Mouse (Mus musculus) liver, embryonic 14.5 days (tissue): ENCODE measurements around the gene Tbc1d10a. TPM values are rescaled to one million over a fixed set of nuclear protein-coding genes. Genes with fewer than 3 reads are reported as not detected.

ENCODE experiments used
- ATAC-seq: fragments of 200-750 bp; cut with Nextera tagmentation; 2 replicates; pipeline ENCODE4 v1.8.0; 2017; ENCODE audit warnings: moderate number of reproducible peaks, mild to moderate bottlenecking, moderate library complexity; ENCODE audit not compliant: insufficient read depth
- DNase-seq, 3 experiments: peaks; one replicate each; pipeline ENCODE4 v3.0.0-alpha.2; 2012 to 2013; ENCODE audit warnings: low read depth in 3 of 3, low spot score in 3 of 3
- H3K27ac ChIP-seq: fragments of 300-500 bp; sonication (generic); 2 replicates; pipeline ENCODE4 v1.5.1; 2014; ENCODE audit warnings: moderate library complexity, mild to moderate bottlenecking, control low read depth, inconsistent platforms
- H3K27me3 ChIP-seq: fragments of 300-500 bp; sonication (generic); 2 replicates; pipeline ENCODE4 v1.6.1; 2014; ENCODE audit warnings: mild to moderate bottlenecking, low read length, moderate library complexity; ENCODE audit not compliant: control insufficient read depth, insufficient read depth
- H3K36me3 ChIP-seq: fragments of 300-500 bp; sonication (generic); replicated peaks from 2 replicates; pipeline ENCODE4 v1.6.1; 2014; ENCODE audit warnings: low read depth; ENCODE audit not compliant: control insufficient read depth, insufficient read depth
- H3K4me1 ChIP-seq, 2 experiments: fragments of 200-500 bp in 1 of 2; fragments of 300-500 bp in 1 of 2; sonication (generic) in 1 of 2; replicated peaks; 2 replicates each; pipeline ENCODE4 v1.6.1; 2012 to 2014; ENCODE audit warnings: antibody characterized with exemption in 1 of 2, inconsistent platforms in 1 of 2, low read length in 1 of 2; ENCODE audit not compliant: control insufficient read depth in 2 of 2, insufficient read depth in 2 of 2
- H3K4me2 ChIP-seq: fragments of 300-500 bp; sonication (generic); 2 replicates; pipeline ENCODE4 v1.6.1; 2014; ENCODE audit warnings: low read depth, mild to moderate bottlenecking, control low read depth, moderate library complexity
- H3K4me3 ChIP-seq, 2 experiments: fragments of 200-500 bp in 1 of 2; fragments of 300-500 bp in 1 of 2; sonication (generic) in 1 of 2; 2 replicates each; pipeline ENCODE4 v1.5.1; 2012 to 2014; ENCODE audit warnings: low read depth in 2 of 2, low read length in 2 of 2, mild to moderate bottlenecking in 2 of 2, control low read depth in 1 of 2, inconsistent platforms in 1 of 2, moderate library complexity in 1 of 2; ENCODE audit not compliant: insufficient read depth in 1 of 2
- H3K9ac ChIP-seq: fragments of 300-500 bp; sonication (generic); replicated peaks from 2 replicates; pipeline ENCODE4 v1.6.1; 2014; ENCODE audit warnings: mild to moderate bottlenecking, control low read depth, moderate library complexity
- H3K9me3 ChIP-seq: fragments of 300-500 bp; sonication (generic); 2 replicates; pipeline ENCODE4 v1.6.1; 2016; ENCODE audit warnings: low read length, mixed read lengths; ENCODE audit not compliant: control insufficient read depth
- CTCF ChIP-seq: IDR thresholded peaks from 2 replicates; pipeline ENCODE4 v1.5.1; 2016; ENCODE audit warnings: antibody characterized with exemption, low read depth, control low read depth
- EP300 ChIP-seq: IDR thresholded peaks from 2 replicates; pipeline ENCODE4 v1.6.1; 2016; ENCODE audit warnings: antibody characterized with exemption, low read depth
- WGBS: fragments of 180-500 bp; shearing (Covaris S2); extraction: QIAGEN DNeasy Blood & Tissue Kit; methylation state at CpG from one replicate; pipeline ENCODE4 v1.1.7; 2014; ENCODE audit not compliant: insufficient replicate concordance; 5-methylcytosine and 5-hydroxymethylcytosine counted together
- polyA plus RNA-seq, 2 experiments: library from polyadenylated mRNA; depleted of rRNA in 1 of 2; stranded (reverse) in 1 of 2; unstranded in 1 of 2; fragments of >200 nt; fragmentation: Nextera tagmentation in 1 of 2; extraction: Ambion mirVana in 1 of 2; gene quantifications; 2 replicates each; pipeline versions ENCODE4 v1.2.1 to v1.2.3; 2012 to 2014

Gene Tbc1d10a
- polyA plus RNA-seq, 2 experiments, result 2.6 to 6.2 TPM

DNA sequence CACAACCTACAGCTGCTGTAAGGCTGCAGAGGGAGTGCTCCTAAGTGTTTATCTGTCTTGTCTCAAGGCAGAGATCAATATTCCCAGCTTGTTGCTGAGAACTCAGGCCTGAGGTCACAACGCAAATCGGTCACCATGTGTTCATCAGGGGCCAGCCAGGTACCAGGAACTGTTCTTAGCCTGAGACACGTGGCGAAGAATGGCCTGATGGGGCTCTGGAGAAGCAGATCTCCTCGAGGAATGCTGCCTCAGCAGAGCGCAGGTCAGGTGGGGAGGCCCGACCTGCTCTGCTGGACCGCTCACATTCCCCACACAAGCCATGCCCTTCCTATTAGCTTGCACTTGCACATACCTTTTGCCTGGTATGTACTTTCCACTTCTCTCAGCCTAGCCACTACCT, 10.0 kb downstream of the Tbc1d10a start:
- Histone ChIP-seq H3K4me2 (no peak overlapping the region), H3K27me3 (no peaks in the 10 kb centered on the region), H3K9ac (no peak overlapping the region), H3K4me3 (no peak overlapping the region), H3K4me1 (no peaks in the 10 kb centered on the region), H3K36me3 (no peaks in the 10 kb centered on the region), H3K27ac (no peak overlapping the region), H3K9me3 (no peaks in the 10 kb centered on the region)
- ATAC-seq (no peak), DNase-seq (no peak)
- no peak for TF ChIP-seq CTCF
- no peak for TF ChIP-seq EP300
- 72% methylated on average over 8 of the region's 8 CpGs for WGBS

DNA sequence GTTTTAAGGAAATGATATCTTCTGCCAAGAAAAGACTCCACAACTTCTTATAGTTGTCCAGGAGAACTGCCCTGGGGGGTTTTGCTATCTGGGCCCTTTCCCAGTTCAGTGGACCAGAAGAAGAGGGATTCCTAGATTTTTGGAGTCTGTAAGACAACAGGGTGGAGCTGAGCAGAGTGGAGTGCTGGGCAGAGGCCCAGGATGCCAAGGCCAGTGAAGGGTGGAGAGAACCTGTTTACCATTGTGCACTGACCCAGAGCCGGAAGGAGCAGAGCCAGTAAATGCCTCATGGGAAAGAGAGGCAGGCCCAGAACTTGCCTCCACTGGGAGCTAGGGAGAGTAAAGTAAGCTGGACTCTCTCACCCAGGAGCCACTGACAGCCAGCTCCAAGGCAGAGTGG, 11.1 kb downstream of the Tbc1d10a start:
- Histone ChIP-seq H3K36me3 (no peaks in the 10 kb centered on the region), H3K4me1 (no peaks in the 10 kb centered on the region), H3K4me2 (no peak overlapping the region), H3K27me3 (no peaks in the 10 kb centered on the region), H3K27ac (no peak overlapping the region), H3K4me3 (no peak overlapping the region), H3K9me3 (no peaks in the 10 kb centered on the region), H3K9ac (no peak overlapping the region)
- TF ChIP-seq EP300 (no peak), CTCF (no peak)
- ATAC-seq, result no peak
- no peak for DNase-seq
- WGBS, result 77% methylated on average over 1 of the region's 1 CpGs

DNA sequence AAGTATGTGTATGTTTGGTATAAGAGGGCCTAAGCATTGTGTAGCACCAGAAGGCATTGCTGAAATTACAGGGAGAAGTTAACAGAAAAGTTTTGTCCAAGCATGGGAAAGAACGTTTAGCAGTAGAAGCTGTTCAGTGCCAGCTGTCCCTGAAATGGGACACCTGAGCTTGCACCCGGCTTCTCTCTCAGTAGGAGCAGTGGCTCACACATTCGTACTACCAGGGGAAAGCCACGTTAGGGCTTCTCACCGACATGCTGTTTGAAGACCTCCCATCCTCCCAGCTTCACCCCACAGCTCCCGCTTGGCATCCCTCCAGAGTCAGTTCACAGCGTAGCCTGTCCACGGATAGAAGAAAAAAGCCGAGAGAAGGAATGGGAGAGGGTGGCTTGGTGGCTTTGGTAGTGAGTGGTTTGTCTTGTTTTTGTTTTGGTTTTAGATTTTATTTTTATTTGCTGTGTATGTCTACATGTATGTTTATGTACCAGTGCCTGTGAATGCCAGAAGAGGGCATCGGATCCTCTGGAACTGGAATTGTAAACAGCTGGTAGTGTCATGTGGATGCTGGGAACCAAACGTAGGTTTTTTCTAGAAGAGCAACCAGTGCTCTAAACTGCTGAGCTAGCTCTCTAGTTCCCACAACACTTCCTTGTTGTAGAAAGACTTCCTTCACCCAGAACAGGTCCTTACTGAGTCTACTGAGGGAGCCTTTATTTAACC, 15.6 kb downstream of the Tbc1d10a start:
- H3K4me1 ChIP-seq, result peaks cover 0 to 7% of the 10 kb centered on the region in 2 experiments; a peak in 2 of 4 replicates
- DNase-seq, result no peak
- TF ChIP-seq EP300 (no peak), CTCF (no peak)

GRCm38 (mm10) chr11:4202995-4203704, 16.6 kb downstream of the Tbc1d10a start:
- peaks cover 0 to 7% of the 10 kb centered on the region in 2 experiments; a peak in 2 of 4 replicates for H3K4me1 ChIP-seq
- no peak for ATAC-seq
- WGBS, result 39% methylated on average over 12 of the region's 12 CpGs
- H3K36me3 ChIP-seq, result no peaks in the 10 kb centered on the region
- no peak for DNase-seq
- H3K4me2 ChIP-seq, result no peak overlapping the region
- TF ChIP-seq CTCF (no peak), EP300 (no peak)
- H3K27ac ChIP-seq, result no peak overlapping the region
- H3K9me3 ChIP-seq, result no peaks in the 10 kb centered on the region
- H3K4me3 ChIP-seq, result no peak overlapping the region
- no peak overlapping the region for H3K9ac ChIP-seq
- no peaks in the 10 kb centered on the region for H3K27me3 ChIP-seq

More for the DNA sequence above, 15.6 kb downstream of the Tbc1d10a start:
- Histone ChIP-seq H3K4me2 (no peak overlapping the region), H3K27me3 (no peaks in the 10 kb centered on the region), H3K9me3 (no peaks in the 10 kb centered on the region), H3K27ac (no peak overlapping the region), H3K9ac (no peak overlapping the region), H3K36me3 (no peaks in the 10 kb centered on the region), H3K4me3 (no peak overlapping the region)
- 70% methylated on average over 11 of the region's 11 CpGs for whole genome bisulfite sequencing
- no peak for ATAC-seq

GRCm38 (mm10) chr11:4203705-4204074, 17.1 kb downstream of the Tbc1d10a start:
- peaks cover 0 to 7% of the 10 kb centered on the region in 2 experiments; a peak in 2 of 4 replicates for H3K4me1 ChIP-seq
- ATAC-seq (no peak), DNase-seq (no peak)
- no peaks in the 10 kb centered on the region for H3K36me3 ChIP-seq
- 29% methylated on average over 2 of the region's 2 CpGs for WGBS
- TF ChIP-seq CTCF (no peak), EP300 (no peak)
- no peak overlapping the region for H3K27ac ChIP-seq
- H3K9me3 ChIP-seq, result no peaks in the 10 kb centered on the region
- no peak overlapping the region for H3K9ac ChIP-seq
- H3K27me3 ChIP-seq, result no peaks in the 10 kb centered on the region
- H3K4me2 ChIP-seq, result no peak overlapping the region
- no peak overlapping the region for H3K4me3 ChIP-seq
